Comparison of ENCODE assay signal across 1 mouse cellular context in the genomic region with DNA sequence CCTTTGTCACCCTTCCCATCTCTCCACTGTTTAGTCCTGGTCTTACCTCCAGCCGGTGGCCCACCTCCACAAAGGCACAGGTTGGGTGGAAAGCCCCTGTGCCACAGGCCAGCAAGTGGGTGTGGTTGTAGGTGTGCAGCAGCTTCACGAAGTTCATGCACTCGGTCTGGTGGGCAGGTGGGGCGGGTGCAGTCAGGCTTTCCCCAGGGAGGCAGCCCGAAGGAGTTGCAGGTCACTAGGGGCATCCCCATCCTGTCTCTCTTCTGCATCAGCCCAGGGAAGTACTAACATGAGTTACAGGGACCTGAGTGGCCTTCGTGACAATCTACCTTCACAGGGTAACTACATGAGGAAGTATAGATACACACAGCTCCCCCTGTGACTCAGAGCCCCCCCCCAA.
A peak's percentile ranks its signal among the peaks of the same experiment; 100 is the strongest.
TF ChIP-seq lines count a peak whose summit lies in the region.

No protein-coding gene starts in this region.

TF ChIP-seq in CH12.LX, 34 proteins besides CTCF, POLR2A, EP300 and RAD21:
- TF ChIP-seq RCOR1 (conservative IDR thresholded peaks at IDR 0.05; ENCODE audit: low read depth, low read length) (no peak), JUND (conservative IDR thresholded peaks at IDR 0.05; ENCODE audit: low read depth, low read length) (no peak), SIN3A (IDR thresholded peaks at IDR 0.05; ENCODE audit: low read length) (no peak), NRF1 (IDR thresholded peaks at IDR 0.05; ENCODE audit: low read depth, low read length) (no peak), ELF1 (IDR thresholded peaks at IDR 0.05; ENCODE audit: low read depth, low read length) (no peak), MYC (IDR thresholded peaks at IDR 0.05; ENCODE audit: low read depth, low read length) (no peak), MAZ (IDR thresholded peaks at IDR 0.05; ENCODE audit: low read depth, low read length) (peak; percentile 54; the same call in 1 of the 2 replicates), USF2 (conservative IDR thresholded peaks at IDR 0.05; ENCODE audit: low read depth, low read length) (no peak), HCFC1 (IDR thresholded peaks at IDR 0.05; ENCODE audit: low read depth, low read length) (no peak), POLR2AphosphoS2 (IDR thresholded peaks at IDR 0.05; ENCODE audit: low read depth, low read length) (no peak), BHLHE40 (IDR thresholded peaks at IDR 0.05; ENCODE audit: low read depth, low read length) (peak; percentile 76), MAFK (IDR thresholded peaks at IDR 0.05; ENCODE audit: insufficient replicate concordance, low read length) (no peak), KAT2A (IDR thresholded peaks at IDR 0.05; ENCODE audit: insufficient replicate concordance, low read length) (0 out of 2 replicates have a peak, but pooled peaks have one; percentile 47), ETS1 (conservative IDR thresholded peaks at IDR 0.05; ENCODE audit: low read depth, low read length) (peak; percentile 64), ZMIZ1 (IDR thresholded peaks at IDR 0.05; ENCODE audit: low read depth, low read length) (0 out of 2 replicates have a peak, but pooled peaks have one; percentile 50), SMC3 (IDR thresholded peaks at IDR 0.05; ENCODE audit: low read depth, low read length) (peak; percentile 9; the same call in 1 of the 2 replicates), PAX5 (IDR thresholded peaks at IDR 0.05; ENCODE audit: low read length) (no peak), USF1 (IDR thresholded peaks at IDR 0.05; ENCODE audit: low read depth, low read length) (no peak), ZKSCAN1 (IDR thresholded peaks at IDR 0.05; ENCODE audit: borderline replicate concordance, low read depth, low read length) (no peak), ZC3H11A (IDR thresholded peaks at IDR 0.05; ENCODE audit: low read depth, low read length) (no peak), MXI1 (IDR thresholded peaks at IDR 0.05; ENCODE audit: low read depth, low read length) (peak; percentile 60), TCF12 (IDR thresholded peaks at IDR 0.05; ENCODE audit: low read depth, low read length) (peak; percentile 64; the same call in 1 of the 2 replicates), JUN (IDR thresholded peaks at IDR 0.05; ENCODE audit: insufficient read depth, low read depth, low read length) (no peak), UBTF (IDR thresholded peaks at IDR 0.05; ENCODE audit: low read depth, low read length) (no peak; the same call in 1 of the 2 replicates), TBP (conservative IDR thresholded peaks at IDR 0.05; ENCODE audit: low read depth, low read length) (0 out of 2 replicates have a peak, but pooled peaks have one; percentile 18), MAX (IDR thresholded peaks at IDR 0.05; ENCODE audit: low read length) (no peak), MEF2A (IDR thresholded peaks at IDR 0.05; ENCODE audit: borderline replicate concordance, low read depth, low read length) (peak; percentile 67; the same call in 1 of the 2 replicates), E2F4 (IDR thresholded peaks at IDR 0.05; ENCODE audit: insufficient replicate concordance, low read depth, low read length) (no peak), CHD1 (IDR thresholded peaks at IDR 0.05; ENCODE audit: low read depth, low read length) (no peak), NELFE (IDR thresholded peaks at IDR 0.05; ENCODE audit: low read depth, low read length) (no peak), GABPA (IDR thresholded peaks at IDR 0.05; ENCODE audit: insufficient replicate concordance, low read depth, low read length) (no peak), ZNF384 (IDR thresholded peaks at IDR 0.05; ENCODE audit: low read depth, low read length) (no peak), IRF4 (IDR thresholded peaks at IDR 0.05; ENCODE audit: low read depth, low read length) (no peak), CHD2 (IDR thresholded peaks at IDR 0.05; ENCODE audit: low read length) (0 out of 2 replicates have a peak, but pooled peaks have one; percentile 37)
